Mouse (Mus musculus) liver, adult 2 months (tissue): ENCODE results near the gene Srgap1.

Experiments
- CTCF ChIP-seq: fragments of 200-500 bp; IDR thresholded peaks from 2 replicates; pipeline ENCODE4 v1.5.1; 2011; ENCODE audit warnings: low read depth, low read length, control low read depth
- POLR2A ChIP-seq: fragments of 200-500 bp; IDR thresholded peaks from 2 replicates; pipeline ENCODE4 v1.6.1; 2011; ENCODE audit warnings: low read length, control low read depth; ENCODE audit not compliant: insufficient read depth; ENCODE audit errors: extremely low read depth

DNA sequence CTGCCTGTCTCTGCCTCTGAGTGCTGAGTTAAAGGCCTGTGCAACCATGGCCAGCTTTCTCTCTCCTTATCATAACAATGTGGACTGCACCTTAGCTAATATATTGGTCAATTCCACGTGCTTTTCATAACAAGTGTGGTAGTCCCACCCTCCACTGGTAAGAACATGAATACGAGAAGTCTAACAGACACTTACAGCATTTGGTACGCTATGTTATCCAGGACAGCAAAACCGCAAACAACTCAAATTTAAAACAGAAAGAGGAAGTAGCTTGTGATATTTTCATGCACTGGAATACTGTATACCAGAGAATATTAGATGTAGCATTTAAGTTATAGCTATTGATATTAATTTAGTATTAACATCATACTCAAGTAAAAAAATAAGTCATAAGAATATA, 7.5 kb downstream of the Srgap1 start:
- TF ChIP-seq POLR2A (no peak), CTCF (no peak)
